Mouse (Mus musculus) lung, adult 18-20 months (tissue): ENCODE data around the gene Scnn1b.

ENCODE experiments used
- DNase-seq, 2 experiments: peaks; one replicate each; pipeline ENCODE4 v3.0.0; 2022; ENCODE audit warnings: mixed read lengths in 2 of 2

Gene Scnn1b

DNA sequence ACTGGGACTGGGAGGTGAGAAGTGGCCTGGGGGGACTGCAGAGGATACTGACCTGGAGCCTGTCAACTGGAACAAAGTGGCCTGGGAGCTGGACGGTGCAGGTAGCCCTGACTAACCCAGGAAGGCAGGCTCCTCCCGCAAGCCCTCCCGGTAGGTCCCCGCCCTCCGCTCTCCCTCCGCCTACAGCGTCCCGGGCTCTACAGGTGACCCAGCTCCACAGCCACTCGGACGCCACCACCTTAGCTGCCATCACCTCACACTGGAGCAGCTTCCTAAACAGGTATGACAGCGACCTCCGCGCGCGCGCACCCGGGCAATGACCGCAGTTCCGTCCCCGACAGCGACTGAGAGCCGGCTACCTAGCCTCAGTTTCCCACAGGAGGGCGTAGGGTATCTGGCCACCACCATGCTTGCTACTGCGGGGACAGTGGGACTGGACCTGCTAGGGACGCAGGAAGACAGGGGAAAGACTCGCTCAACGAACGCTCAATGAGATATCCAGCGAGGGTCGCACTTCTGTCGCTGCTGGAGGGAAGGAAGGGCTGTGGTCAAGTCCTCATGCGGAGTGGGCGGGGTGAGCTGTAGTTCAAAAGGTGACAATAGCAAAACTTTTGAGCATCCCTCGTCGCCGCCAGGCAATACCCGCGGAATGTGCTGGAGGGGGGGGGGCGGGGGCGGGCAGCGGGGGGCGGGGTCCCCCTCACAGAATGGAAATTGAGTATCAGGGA is at the start of gene Scnn1b:
TSS of gene Scnn1b (plus strand) at position 181 of the 728 bp plus-strand sequence.
- DNase-seq, result peak; percentile 79 to 84

- no peak for DNase-seq
Observed at GRCm38 (mm10) chr7:121821632-121822031, 43.2 kb upstream of the Scnn1b start.

DNA sequence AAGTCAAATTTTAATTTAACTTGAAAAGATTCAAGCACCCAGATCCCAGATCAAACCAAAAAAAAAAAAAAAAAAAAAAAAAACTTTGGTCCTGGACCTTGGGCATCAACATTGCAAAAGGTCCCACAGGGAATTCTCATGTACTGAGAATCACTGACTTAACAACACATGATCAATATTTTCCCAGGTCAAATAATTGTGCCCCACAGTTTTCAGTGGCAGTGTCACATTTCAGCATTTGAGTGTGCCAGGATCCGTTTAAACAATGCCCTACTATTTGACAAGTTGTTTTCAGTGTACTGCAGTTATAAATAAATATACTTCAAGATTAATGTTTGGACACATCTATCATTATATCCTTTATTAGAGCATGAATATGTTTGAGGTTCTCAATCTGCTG is 36.4 kb upstream of the Scnn1b start:
- DNase-seq, result no peak

GRCm38 (mm10) chr7:121835392-121835791 is 29.4 kb upstream of the Scnn1b start:
- DNase-seq, result no peak

DNA sequence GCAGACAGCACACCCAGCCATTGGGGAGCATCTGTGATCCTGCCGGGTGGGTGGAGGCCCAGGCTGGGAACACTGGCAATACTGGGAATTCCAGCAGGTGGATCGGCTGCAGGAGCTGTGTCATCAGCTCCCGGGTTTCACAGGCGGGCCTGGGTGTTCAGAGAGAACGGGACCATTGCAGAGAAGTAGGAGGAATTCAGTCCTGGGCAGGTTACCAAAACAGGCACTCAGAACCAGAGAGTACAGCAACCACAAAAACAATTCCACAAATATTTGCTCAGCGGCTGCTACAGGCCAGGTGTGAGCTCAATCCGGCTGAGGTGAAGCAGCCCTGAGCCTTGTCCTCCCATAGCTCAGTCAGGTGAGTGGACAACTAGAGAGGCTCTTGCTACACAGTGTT is 28.0 kb upstream of the Scnn1b start:
- DNase-seq, result peak; percentile 86 to 91

GRCm38 (mm10) chr7:121840810-121841209 is 24.0 kb upstream of the Scnn1b start:
- no peak for DNase-seq

- DNase-seq, result no peak
Observed at GRCm38 (mm10) chr7:121842234-121842633, 22.6 kb upstream of the Scnn1b start.

GRCm38 (mm10) chr7:121845964-121846363 is 18.9 kb upstream of the Scnn1b start:
- DNase-seq, result no peak

DNA sequence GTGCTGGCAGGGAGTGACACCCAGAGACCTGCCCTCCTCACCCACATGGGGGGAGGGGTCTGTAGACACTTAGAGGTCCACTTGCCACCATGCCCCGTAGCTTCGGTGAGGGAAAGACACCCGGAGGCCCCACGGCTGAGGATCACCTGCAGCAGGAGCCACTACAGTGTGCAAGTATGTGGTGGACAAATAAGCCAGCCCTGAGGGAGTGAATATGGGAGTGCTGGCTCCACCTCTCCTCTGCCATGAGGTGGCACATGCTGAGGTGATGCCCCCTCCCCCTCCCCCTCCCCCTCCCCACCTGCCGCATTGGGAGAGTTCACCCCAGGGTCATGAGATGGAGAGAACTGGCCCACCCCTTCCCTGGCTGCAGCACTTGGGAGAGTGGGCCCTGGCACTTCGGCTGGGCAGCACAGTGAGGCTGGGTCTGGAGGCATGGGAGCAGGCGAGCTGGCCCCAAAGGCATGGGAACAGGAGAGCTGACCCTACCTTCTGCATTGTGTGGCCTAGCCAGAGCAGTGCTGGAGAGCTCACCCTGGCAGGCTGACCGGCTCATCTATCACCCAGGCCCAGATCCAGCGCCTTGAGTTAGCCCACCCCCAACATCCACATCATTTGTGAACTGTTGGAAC is 16.2 kb upstream of the Scnn1b start:
- no peak for DNase-seq

GRCm38 (mm10) chr7:121857177-121857884 is 7.5 kb upstream of the Scnn1b start:
- no peak for DNase-seq

- DNase-seq, result no peak
Observed at GRCm38 (mm10) chr7:121858939-121859338, 5.9 kb upstream of the Scnn1b start.

DNA sequence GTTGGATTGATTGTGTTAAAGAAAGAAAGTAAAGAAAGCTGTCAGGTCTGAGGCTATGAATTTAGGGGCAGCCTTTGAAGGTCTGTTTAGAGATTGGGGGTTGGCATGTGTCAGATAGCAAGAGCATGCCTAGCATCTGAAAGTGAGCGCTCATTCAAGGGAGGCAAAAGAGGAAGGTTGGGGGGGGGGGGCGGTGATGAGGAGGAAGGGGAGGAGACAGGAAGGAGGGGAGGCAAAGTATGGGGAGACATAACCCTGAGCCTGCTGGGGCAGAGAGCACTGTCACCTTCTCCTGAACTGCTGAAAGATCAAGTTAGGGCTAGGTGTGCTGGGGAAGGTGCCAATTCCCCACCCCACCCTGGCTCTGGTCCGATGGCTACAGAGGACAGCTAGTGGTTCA is 6.8 kb downstream of the Scnn1b start:
- no peak for DNase-seq

DNA sequence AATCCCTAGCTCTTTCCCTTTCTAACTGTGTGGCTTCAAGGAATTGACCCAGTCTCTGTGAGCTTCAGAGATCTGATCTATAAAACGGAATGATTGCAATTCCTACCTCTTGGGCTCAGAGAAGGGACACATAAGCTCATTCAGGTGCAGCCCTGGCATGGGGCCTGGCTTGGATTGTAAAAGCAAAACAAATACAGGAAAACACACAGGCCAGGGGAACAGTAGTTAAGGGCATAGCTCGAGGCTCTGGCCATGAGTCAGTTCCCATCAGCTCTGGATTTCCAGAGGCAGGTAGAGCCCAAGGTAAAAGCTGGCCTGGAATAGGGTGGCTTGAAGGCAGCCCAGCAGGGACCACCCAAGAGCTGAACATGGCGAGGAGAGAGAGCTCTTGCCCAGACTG is 9.2 kb downstream of the Scnn1b start:
- DNase-seq, result peak; percentile 72 to 81

- DNase-seq, result no peak
Observed at GRCm38 (mm10) chr7:121874784-121875183, 9.9 kb downstream of the Scnn1b start.

- peak; percentile 89 to 91 for DNase-seq
Observed at GRCm38 (mm10) chr7:121880246-121880645, 15.4 kb downstream of the Scnn1b start.

DNA sequence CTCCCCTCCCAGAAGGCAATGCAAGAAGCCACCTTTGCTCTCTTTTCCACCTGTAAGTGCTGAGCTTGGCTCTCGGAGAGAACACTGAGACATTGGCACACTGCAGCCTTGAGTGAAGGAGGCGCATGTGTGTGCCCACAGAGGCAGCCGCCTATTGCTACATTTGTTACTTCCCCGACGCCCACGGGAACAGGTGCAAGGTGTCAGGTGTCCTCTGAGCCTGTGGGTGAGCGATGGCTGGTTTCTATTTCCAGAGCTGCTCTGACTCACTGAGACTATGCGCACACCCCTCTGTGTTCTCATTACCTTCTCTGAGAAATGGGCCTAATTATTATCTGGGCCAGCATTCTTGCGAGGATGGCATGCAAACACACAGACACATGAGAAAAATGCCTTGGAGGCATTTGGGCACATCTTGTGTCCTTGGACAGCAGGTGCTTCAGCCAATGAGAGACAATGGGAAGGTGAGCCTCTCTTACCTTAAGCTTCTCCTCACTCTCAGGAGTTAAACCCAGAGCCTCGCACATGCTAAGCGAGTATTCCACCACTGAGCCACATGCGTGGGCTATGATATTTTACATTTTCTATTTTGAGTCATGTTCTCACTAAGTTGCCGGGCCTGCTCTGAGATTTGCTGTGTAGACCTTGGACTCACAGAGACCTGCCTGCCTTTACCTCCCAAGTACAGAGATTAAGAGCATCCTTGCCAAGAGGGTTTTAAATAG is 26.0 kb downstream of the Scnn1b start:
- peak in 1 of 2 experiments; percentile 30 for DNase-seq

DNA sequence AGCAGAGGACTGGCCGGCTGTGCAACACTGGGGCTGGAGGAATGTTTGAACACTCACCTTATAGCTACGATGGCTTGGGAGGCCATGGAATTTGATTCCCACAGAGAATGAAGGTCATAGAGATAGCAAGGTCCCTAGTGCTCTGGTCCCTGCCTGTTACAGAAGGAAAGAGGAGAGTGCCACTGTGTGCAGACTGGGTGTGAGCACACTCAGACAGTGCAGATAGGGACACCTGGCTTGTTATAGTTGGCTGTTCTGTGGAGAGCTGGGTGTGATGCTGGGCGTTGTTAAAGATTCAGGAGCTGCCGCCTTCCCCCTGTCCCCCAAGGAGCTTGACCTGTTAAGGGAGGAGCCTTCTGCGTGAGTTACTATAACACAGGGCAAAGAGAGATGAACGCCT is 31.9 kb downstream of the Scnn1b start:
- no peak for DNase-seq

GRCm38 (mm10) chr7:121899311-121899710 is 34.5 kb downstream of the Scnn1b start:
- DNase-seq, result peak in 1 of 2 experiments; percentile 34

GRCm38 (mm10) chr7:121899940-121900339 is 35.1 kb downstream of the Scnn1b start:
- DNase-seq, result no peak

DNA sequence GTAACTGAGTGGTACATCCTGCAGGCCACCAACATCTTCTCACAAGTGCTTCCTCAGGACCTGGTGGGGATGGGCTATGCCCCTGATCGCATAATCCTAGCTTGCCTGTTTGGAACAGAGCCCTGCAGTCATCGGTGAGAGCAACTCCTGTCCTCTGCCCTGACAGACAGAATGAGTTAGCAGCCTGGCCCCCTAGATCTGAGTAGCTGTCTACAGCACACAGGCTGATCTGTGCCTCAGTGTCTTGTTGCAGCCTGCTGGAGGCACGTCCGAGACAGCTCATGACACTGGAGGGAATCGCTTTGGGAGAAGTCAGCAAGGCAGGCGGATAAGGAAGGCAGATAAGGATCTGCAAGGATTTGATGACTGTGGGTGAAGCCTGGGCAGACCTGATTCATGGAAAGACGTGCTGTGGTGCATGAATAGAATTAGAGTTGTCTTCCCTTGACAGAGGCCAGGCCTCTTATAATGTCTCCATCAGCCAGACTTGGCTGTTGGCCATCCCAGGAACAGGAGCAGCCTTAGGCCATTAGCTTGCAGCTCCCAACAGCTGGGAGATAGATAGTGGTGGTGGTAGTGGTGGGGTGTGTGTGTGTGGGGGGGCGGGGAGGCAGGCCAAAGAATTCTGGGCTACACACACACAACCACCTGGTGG is 38.0 kb downstream of the Scnn1b start:
- no peak for DNase-seq

DNA sequence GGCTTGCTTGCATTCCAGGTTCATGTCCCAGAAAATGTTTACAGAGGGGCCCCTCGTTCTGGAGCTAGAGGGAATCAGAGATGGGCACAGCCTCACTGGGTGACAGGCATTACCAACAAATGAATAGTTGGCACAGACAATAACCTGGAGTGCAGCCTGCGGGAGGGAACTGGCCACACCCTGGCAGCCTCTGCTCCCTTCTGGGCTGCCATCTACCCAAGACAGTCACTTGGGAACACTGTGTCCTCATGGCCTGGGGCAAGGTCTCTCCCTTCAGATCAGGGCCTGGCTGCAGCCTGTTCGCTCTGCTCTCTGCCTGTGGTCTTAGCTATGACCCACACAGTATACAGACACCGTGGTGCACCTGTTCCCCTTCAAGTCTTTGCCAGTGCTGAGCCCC is 42.0 kb downstream of the Scnn1b start:
- peak; percentile 39 to 62 for DNase-seq

DNA sequence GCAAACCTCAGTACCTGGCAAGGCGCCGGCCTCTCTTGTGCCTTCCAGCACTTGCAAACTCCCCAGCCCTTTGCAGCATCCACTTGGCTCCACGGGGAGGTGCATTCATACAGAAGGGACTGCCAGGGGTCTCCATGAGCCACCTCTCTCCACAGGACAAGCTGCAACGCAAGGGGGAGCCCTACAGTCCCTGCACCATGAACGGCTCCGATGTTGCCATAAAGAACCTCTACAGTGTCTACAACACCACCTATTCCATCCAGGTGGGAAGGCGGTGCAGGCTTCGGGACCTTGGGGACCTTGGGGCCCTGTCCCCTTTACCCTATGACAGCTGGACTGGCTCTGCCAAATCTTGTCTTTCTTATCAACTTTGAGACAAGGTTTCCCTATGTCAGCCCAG is 47.4 kb downstream of the Scnn1b start:
- DNase-seq, result no peak

GRCm38 (mm10) chr7:121913944-121914343 is 49.1 kb downstream of the Scnn1b start:
- no peak for DNase-seq
